Mouse (Mus musculus): ENCODE data around the gene Myo15b.

The Myo15b gene

DNA sequence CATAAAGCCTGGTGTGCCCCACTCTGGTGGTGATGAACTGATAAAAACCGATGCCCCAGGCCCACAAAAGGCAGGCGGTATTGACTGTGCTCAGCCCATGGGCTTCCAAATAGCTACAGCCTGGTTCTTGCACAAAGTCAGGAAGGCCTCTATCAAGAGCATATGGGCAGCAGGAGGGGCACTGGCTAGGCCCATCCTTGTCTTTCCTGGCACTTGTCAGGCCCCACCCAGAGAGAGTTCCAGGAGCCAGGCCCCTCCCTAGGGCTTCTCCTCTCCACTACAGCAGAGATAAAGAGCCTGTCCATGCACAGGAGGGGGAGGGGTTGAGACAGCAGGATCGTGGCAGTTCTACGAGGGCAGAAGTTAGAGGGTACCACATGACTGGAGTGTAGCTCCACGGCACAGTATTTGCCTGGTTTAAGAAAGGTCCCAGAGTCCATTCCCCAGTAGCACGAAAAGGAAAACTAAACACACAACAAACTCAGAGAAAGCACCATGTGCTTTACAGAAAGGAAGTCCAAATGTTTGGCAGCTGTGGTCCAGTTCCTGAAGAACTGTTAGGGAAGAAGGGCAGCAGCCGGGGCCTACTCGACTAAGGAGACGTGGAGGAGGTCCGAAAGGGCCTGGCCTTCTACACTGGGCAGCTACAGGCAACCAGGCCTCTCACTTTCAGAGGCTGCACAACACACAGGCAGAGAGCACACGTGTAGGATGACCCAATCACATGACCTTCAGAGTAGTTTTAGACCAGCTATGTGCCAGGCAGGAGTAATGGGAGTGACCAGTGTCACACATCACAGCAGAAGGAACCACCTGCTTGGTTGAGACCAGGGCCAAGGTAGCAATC is 45.4 kb downstream of the Myo15b start:
- peak; percentile 33 for DNase-seq (ENCODE audit: low spot score)

GRCm38 (mm10) chr11:115904231-115904955 is 46.2 kb downstream of the Myo15b start:
- DNase-seq (ENCODE audit: low spot score): no peak

DNA sequence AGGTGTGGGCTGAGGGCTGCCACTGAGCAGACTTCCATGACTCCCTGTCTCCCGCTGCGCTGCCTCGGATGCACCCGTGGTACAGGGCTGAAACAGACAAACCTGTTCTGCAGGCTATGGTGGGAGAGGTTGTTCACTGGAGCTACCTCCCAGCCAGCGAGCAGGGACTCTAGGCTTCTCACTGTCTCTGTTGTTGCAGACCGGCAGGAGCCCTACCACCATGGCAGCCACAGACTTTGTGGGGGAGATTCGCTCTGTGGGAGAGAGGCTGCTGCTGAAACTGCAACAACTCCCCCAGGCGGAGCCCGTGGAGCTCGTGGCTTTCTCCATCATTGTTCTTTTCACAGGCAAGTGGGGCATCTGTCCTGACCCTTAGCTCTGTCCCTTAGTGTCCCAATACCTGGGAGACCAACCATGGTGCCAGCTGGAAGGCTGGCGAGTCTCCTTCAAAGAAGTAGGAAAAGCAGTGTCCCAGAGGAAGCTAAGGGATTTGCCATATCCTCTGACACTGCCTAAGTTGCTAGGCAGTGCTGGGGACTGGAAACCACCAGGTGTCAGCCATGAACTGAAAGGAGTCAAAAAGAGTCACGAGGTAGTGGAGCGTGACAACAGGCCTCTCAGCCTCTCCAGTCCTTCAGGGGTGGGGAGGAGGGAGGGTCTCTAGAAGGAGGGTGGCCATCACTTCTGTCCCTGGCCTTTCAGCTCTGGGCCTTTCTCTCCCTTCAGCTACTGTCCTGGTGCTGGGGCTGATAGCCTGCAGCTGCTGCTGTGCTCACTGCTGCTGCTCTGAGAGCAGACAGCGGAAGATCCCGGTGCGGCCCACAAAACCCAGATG is 47.0 kb downstream of the Myo15b start:
- DNase-seq (ENCODE audit: low spot score): peak; percentile 26

DNA sequence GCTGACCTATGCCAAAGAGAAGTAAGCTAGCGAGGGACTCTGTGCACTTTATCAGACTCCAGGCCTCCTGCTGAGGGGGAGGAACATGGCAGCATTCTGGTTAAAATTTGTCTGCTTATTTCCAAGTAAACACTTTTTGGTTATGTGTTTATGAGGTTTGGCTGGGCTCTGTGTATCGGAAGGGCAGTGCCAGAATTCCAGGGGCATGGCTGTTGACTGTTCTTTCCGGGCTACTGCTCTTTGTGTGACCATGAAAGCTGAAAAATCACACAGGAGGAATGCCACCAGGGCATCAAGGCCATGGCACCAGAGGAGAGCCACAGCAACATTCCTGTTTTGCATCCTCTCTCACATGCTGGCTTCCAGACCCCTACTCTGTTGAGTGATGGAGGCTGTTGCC is 47.9 kb downstream of the Myo15b start:
- DNase-seq (ENCODE audit: low spot score): no peak

GRCm38 (mm10) chr11:115906521-115906920 is 48.3 kb downstream of the Myo15b start:
- no peak for DNase-seq (ENCODE audit: low spot score)

DNA sequence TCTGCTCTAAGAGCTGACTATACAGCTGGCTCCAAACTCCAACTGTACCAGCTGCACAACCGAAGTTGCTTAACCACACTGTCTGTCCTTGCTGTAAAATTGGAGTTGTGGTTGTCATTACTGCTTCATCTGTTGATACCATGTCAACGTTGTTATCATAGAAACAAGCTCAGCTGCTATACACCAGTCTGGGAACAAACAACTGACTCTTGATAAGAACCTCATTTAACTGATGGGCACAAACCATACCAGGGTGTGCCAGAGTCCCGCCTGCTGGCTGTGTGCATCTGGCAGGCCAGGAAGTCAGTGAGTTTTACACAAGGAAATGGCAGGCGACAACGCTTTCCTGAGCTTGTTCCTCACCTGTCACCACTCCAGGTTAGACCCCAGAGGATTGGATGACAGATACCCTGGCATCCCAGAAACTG is 52.9 kb downstream of the Myo15b start:
- DNase-seq (ENCODE audit: low spot score): no peak

DNA sequence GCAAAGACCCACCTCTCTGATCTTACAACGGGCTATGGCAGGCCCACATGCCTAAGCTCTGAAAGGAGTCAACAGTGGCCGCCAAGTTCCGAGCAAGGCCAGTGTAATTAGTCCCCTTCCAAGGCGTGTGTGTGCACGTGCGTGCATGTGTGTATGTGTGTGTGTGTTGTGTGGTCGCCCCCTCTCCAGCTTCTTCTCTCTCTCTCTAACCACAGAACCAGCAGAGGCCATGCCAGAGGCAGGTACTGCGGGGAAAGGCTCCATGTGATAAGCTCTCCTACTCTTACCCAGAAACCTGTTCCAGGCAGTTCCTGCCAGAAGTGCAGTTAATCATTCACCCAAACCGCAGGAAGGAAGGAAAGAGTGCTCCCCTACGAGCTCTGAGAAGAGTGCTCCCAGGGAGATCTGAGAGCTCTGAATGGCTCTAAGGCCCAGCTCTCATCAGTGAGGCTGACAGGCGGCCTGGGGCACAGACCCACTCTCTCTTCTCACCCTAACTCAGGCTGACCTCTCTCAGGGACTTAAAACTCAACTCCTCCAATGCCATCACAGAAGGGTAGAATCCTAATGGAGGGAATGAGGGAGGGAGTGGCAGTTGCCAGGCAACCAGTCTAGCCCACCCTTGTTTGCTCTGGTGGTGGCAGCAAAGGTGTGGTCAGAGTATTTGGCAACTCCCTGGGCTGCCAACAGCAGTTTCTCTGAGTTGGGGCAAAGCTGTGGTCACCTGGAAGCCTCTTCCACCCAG is 53.6 kb downstream of the Myo15b start, which contains the start of gene Smim6:
Smim6 (plus strand) TSS at position 386 of the 745 bp plus-strand sequence.
- DNase-seq (ENCODE audit: low spot score): no peak

DNA sequence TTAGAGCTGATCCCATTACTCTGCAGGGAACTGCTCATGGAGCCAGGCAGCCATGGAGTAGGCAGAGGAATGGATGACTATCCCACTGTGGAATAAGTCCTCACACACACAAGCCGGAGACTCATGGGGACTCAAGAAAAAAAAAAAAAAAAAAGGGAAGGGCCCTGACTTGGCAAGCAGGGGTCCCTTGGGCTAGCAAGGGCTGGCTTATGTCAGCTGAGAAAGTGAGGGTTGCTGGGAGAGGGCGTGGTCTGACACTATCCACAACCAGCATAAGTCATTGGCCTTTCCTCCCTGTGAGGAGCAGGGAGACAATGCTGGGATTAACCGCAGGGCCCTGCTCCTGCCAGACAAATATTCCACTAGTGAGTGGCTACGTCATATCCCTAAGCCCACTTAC is 58.4 kb downstream of the Myo15b start:
- DNase-seq (ENCODE audit: low spot score): no peak

DNA sequence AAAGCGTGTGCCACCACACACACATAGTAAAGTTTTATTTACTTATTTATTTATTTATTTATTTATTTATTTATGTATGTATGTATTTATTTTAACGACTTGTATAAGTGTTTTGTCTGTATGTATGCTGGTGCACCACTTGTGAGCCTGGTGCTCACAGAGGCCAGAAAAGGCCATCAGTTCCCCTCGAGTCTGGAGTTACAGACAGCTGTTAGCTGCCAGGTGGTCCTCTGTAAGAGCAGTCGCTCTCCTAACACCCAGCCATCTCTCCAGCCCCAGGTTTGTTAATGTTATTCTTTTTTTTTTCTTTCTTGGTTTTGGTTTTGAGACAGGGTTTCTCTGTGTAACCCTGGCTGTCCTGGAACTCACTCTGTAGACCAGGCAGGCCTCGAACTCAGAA is 60.4 kb downstream of the Myo15b start:
- DNase-seq (ENCODE audit: low spot score): no peak

- DNase-seq (ENCODE audit: low spot score): no peak
Observed at GRCm38 (mm10) chr11:115919073-115919472, 60.9 kb downstream of the Myo15b start.

- peak; percentile 73 for DNase-seq (ENCODE audit: low spot score)
Observed at GRCm38 (mm10) chr11:115920110-115920818, 62.1 kb downstream of the Myo15b start.

DNA sequence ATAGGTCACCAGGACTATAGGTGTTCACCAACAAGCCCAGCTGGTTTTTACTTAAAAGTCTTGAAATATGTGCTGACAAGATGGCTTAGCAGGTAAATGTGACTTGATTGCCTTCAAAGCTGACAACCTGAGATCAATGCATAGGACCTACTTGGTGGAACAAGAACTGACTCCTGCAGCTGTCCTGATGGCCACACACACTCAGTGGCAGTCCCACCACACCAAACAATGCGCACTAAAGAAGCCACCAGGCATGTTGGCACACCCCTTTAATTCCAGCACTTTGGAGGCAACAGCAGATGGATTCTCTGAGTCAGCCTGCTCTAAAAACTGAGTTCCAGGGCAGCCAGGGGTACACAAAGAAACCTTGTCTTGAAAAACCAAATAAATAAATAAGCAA is 63.8 kb downstream of the Myo15b start:
- no peak for DNase-seq (ENCODE audit: low spot score)

GRCm38 (mm10) chr11:115929031-115929430 is 70.8 kb downstream of the Myo15b start:
- DNase-seq (ENCODE audit: low spot score): no peak

DNA sequence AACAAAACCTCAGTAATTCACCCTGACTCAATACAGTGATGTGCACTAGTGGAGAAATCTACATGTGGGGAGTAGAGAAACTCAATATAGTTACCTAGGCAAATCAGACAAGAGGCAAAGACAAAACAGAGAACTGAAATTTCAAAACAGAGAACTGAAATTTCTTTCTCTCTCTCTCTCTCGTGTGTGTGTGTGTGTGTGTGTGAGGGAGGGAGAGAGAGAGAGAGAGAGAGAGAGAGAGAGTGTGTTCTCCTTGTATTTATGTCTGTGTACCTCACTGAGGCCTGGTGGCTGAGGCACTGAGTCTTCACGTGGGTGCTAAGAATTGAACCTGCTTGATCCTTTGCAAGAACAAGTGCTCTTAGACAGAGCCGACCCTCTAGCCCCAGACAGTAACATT is 71.6 kb downstream of the Myo15b start:
- DNase-seq (ENCODE audit: low spot score): no peak

- DNase-seq (ENCODE audit: low spot score): no peak
Observed at GRCm38 (mm10) chr11:115931235-115931634, 73.0 kb downstream of the Myo15b start.

DNA sequence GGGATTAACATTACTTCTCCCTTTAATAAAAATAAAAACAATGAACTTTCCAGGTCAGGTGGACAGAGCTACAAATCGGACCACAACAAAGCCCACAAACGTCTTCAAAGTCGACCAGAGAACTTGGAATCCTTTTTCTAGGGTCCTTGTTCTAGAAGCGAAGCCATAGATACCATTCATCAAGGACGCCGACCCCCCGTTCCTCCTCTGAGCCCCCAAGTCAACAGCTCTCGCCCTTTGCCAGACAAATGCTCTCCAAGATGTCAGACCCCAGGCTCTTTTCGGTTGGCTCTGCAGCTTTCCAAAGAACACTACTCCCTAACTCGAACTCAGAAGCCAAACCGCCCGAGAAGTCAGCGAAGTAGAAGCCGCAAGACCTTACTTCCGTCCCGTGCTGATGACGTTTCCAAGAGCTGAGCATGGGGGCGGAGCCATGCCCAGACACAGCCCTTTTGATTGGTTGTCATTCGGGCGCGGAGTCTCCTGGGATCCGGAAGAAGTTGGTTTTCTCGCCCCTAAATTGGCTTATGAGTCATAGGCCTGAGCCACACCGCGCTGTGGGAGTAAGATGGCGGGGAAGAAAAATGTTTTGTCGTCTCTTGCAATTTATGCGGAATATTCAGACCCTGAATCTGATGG is 75.0 kb downstream of the Myo15b start, which contains the start of the genes Sap30bp and Recql5:
Sap30bp (plus strand) TSS at position 175 of the 639 bp plus-strand sequence.
Recql5 (minus strand) TSS at position 370 of the 639 bp plus-strand sequence.
- peak; percentile 100 for DNase-seq (ENCODE audit: low spot score)

GRCm38 (mm10) chr11:115933747-115934110 is 75.5 kb downstream of the Myo15b start:
- DNase-seq (ENCODE audit: low spot score): no peak

- peak; percentile 85 for DNase-seq (ENCODE audit: low spot score)
Observed at GRCm38 (mm10) chr11:115939690-115940329, 81.6 kb downstream of the Myo15b start.

DNA sequence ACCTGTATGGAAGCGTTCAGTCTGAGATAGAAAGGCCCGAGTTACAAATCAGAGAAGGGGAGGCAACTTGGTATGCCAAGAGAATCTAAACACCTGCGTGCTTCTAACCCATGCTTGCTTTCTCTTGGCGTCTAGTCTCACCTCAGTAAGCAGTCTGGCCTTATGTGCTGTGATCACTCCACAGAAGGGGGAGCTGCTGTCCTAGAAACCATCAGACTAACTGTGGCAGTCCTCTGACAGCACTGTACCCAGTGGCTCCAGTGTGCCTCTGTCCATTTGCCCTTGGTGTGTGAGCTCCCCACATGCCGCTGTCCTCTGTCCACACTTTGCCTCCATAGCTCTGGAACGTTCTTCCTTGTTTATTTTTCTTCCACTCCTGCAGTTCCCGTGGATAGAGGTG is 83.8 kb downstream of the Myo15b start:
- DNase-seq (ENCODE audit: low spot score): no peak
